Mouse (Mus musculus): Measurements from ENCODE around the gene Agxt2.

Agxt2 gene

GRCm38 (mm10) chr15:10426545-10427266 lies 68.4 kb downstream of the Agxt2 start:
- no peak for DNase-seq (ENCODE audit: low spot score in 2 of 2)

GRCm38 (mm10) chr15:10436893-10437292 lies 78.6 kb downstream of the Agxt2 start:
- DNase-seq (ENCODE audit: low spot score in 2 of 2): no peak

- no peak for DNase-seq (ENCODE audit: low spot score in 2 of 2)
These were observed 81.6 kb downstream of the Agxt2 start for GRCm38 (mm10) chr15:10439963-10440362.

GRCm38 (mm10) chr15:10441493-10441892 lies 83.2 kb downstream of the Agxt2 start:
- no peak for DNase-seq (ENCODE audit: low spot score in 2 of 2)

- no peak for DNase-seq (ENCODE audit: low spot score in 2 of 2)
These were observed 83.9 kb downstream of the Agxt2 start for GRCm38 (mm10) chr15:10442275-10442674.

- no peak for DNase-seq (ENCODE audit: low spot score in 2 of 2)
These were observed 88.8 kb downstream of the Agxt2 start for GRCm38 (mm10) chr15:10447102-10447501.
